9 mouse cellular contexts compared by ENCODE assay signal in the genomic region with DNA sequence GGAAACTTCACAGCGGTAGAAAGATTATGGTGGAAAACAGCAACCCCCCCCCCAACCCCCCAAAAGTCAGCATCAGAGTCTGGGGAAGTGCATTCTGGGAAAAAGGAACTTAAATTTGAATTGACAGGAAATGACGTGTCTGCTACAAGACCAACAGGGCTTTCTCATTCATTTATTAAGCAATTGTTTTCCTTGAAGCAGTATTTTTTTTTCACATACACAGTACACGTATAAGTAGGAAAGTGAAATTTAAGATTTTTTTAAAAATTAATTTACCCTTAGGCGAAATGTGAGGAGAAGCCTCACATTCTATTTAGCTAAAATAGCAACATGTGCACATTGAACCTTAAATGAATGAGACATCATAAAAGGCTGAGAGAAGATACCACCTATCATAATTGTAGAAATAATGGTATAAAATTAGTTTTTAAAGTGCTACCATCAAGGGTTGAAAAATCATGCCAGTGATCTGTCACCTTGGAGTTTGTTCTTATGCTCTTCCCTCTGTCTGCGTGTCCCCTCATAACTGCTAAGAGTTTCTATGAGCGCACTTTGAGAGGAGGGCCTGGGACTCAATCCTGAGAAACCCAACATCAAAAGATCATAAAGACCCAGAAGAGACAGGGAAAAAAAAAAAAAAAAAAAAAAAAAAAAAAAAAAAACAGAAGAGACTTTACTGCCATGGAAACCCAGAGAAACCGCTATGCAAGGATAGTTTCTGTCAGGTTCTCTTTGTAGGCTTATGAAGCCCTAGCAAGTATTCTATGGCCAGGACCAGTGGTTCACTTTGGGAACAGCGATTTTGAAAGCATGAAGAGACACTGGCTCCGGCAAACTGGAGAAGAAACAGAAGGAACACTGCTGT. TPM values are rescaled to one million over a fixed set of nuclear protein-coding genes. Genes with fewer than 3 reads are reported as not detected.
A peak's percentile ranks its signal among the peaks of the same experiment; 100 is the strongest.
DNase-seq lines count a peak whose midpoint lies in the region; ATAC-seq and TF ChIP-seq lines count a peak whose summit lies in the region.
"Had no signal": no experiment of that assay in that cellular context is flagged by ENCODE, and none has a peak within 500 bp of the region (broad histone marks: within the 10 kb centered on the region; RNA-seq: fewer than 3 reads in every experiment).

No protein-coding gene starts in this region.

- no peaks in the 10 kb centered on the region; the same call in 1 of the 2 replicates for H3K4me1 ChIP-seq in heart, postnatal 0 days (ENCODE audit: control insufficient read depth, insufficient read depth)
- no peaks in the 10 kb centered on the region for H3K4me1 ChIP-seq in brown adipose tissue, adult 24 weeks (ENCODE audit: control insufficient read depth, insufficient read depth, insufficient read length, low read length)
- peaks cover 14% of the 10 kb centered on the region for H3K4me1 ChIP-seq in hindbrain, embryonic 15.5 days (replicated peaks)
- H3K4me1 ChIP-seq in midbrain, embryonic 13.5 days (replicated peaks) = peaks cover 14% of the 10 kb centered on the region

- ATAC-seq in heart, postnatal 0 days (ENCODE audit: insufficient read depth, low read depth) = no peak
- ATAC-seq in hindbrain, embryonic 15.5 days (ENCODE audit: low FRiP score, low read depth) = no peak
- no peak for ATAC-seq in midbrain, embryonic 13.5 days

- no peaks in the 10 kb centered on the region for H3K36me3 ChIP-seq in heart, postnatal 0 days (replicated peaks; ENCODE audit: control insufficient read depth, insufficient read depth, low read length)
- H3K36me3 ChIP-seq in hindbrain, embryonic 15.5 days = no peaks in the 10 kb centered on the region
- no peaks in the 10 kb centered on the region for H3K36me3 ChIP-seq in midbrain, embryonic 13.5 days

- WGBS in heart, postnatal 0 days = 75% methylated on average over 9 of the region's 9 CpGs
- 81% methylated on average over 9 of the region's 9 CpGs for WGBS in hindbrain, embryonic 15.5 days
- WGBS in midbrain, embryonic 13.5 days = 76% methylated on average over 9 of the region's 9 CpGs

- TF ChIP-seq CTCF in heart, postnatal 0 days (IDR thresholded peaks at IDR 0.05; ENCODE audit: low read depth) = no peak

- peak overlapping the region; percentile 58 for H3K4me2 ChIP-seq in heart, postnatal 0 days (ENCODE audit: low read depth, low read length)
- peak overlapping the region; percentile 55 for H3K4me2 ChIP-seq in hindbrain, embryonic 15.5 days
- peak overlapping the region; percentile 44 for H3K4me2 ChIP-seq in midbrain, embryonic 13.5 days (replicated peaks)

- TF ChIP-seq EP300 in heart, postnatal 0 days (IDR thresholded peaks at IDR 0.05; ENCODE audit: low read depth) = no peak

- peak overlapping the region; percentile 39; the same call in 1 of the 2 replicates for H3K27ac ChIP-seq in heart, postnatal 0 days (ENCODE audit: low read depth)
- H3K27ac ChIP-seq in brown adipose tissue, adult 24 weeks (replicated peaks; ENCODE audit: low read depth, low read length) = no peak overlapping the region
- H3K27ac ChIP-seq in hindbrain, embryonic 15.5 days (replicated peaks) = peak overlapping the region; percentile 61; the same call in 1 of the 2 replicates
- no peak overlapping the region for H3K27ac ChIP-seq in midbrain, embryonic 13.5 days

- H3K9me3 ChIP-seq in heart, postnatal 0 days (replicated peaks; ENCODE audit: control insufficient read depth, low read length) = no peaks in the 10 kb centered on the region
- no peaks in the 10 kb centered on the region for H3K9me3 ChIP-seq in hindbrain, embryonic 15.5 days
- H3K9me3 ChIP-seq in midbrain, embryonic 13.5 days = no peaks in the 10 kb centered on the region

- no peak overlapping the region; the same call in 1 of the 2 replicates for H3K9ac ChIP-seq in heart, postnatal 0 days (replicated peaks; ENCODE audit: low read depth, low read length)
- H3K9ac ChIP-seq in hindbrain, embryonic 15.5 days = no peak overlapping the region
- H3K9ac ChIP-seq in midbrain, embryonic 13.5 days (replicated peaks) = no peak overlapping the region

- no peaks in the 10 kb centered on the region for H3K27me3 ChIP-seq in heart, postnatal 0 days (ENCODE audit: control insufficient read depth, insufficient read depth, low read length)
- H3K27me3 ChIP-seq in hindbrain, embryonic 15.5 days = no peaks in the 10 kb centered on the region
- no peaks in the 10 kb centered on the region for H3K27me3 ChIP-seq in midbrain, embryonic 13.5 days
- H3K27me3 ChIP-seq: Patski had no signal

- peak overlapping the region; percentile 33 for H3K4me3 ChIP-seq in heart, postnatal 0 days (ENCODE audit: low read depth, low read length)
- peak overlapping the region; percentile 50 for H3K4me3 ChIP-seq in brown adipose tissue, adult 24 weeks (ENCODE audit: insufficient read depth, low read depth, low read length)
- peak overlapping the region; percentile 33 for H3K4me3 ChIP-seq in hindbrain, embryonic 15.5 days
- peak overlapping the region; percentile 24 for H3K4me3 ChIP-seq in midbrain, embryonic 13.5 days (replicated peaks)

- intact Hi-C loops in heart, postnatal 25 days (cut with DNase I) = no loop called here

- peak; percentile 42 for DNase-seq in heart, postnatal 0 days (ENCODE audit: low spot score)
- DNase-seq in heart, postnatal 25 days (ENCODE audit: low spot score) = no peak
- no peak for DNase-seq in retina, postnatal 1 day
- no peak for DNase-seq in left cerebral cortex, adult 18-20 months (ENCODE audit: low spot score in 2 of 2)
- DNase-seq in layer of hippocampus, adult 9-10 months (ENCODE audit: low spot score) = no peak

RNA-seq across cellular contexts. Expression of a gene that starts 21.7 kb away (rescaled TPM):
- total RNA-seq in heart, postnatal 0 days (2014; rRNA removed; ENCODE audit: low replicate concordance) = 6.9 and 21.2 TPM in 2 replicates
- not detected in 2 replicates for polyA plus RNA-seq in heart, postnatal 0 days (2015; fragmentation: Nextera tagmentation; extraction: Ambion mirVana)
- total RNA-seq in heart, postnatal 25 days (2021) = under 1 TPM in 1 of 2 experiments, not detected in 1; 0.22 TPM
- polyA plus RNA-seq in brown adipose tissue, adult 24 weeks (2012; ENCODE audit: insufficient read depth, insufficient read length, missing spikeins) = not detected in 2 replicates
- polyA plus RNA-seq in hindbrain, embryonic 15.5 days (2015; fragmentation: Nextera tagmentation; extraction: Ambion mirVana) = not detected in 2 replicates
- polyA plus RNA-seq in midbrain, embryonic 13.5 days (2015; fragmentation: Nextera tagmentation; extraction: Ambion mirVana) = not detected in 2 replicates
- not detected for total RNA-seq in left cerebral cortex, adult 18-20 months (2021)
- polyA plus RNA-seq: Patski had no signal

RNA-seq across cellular contexts. Expression of a gene that starts 47.7 kb away (rescaled TPM):
- total RNA-seq in heart, postnatal 0 days (2014; rRNA removed; ENCODE audit: low replicate concordance) = 0.08 TPM in 1 of 2 replicates, not detected in the other
- polyA plus RNA-seq in heart, postnatal 0 days (2015; fragmentation: Nextera tagmentation; extraction: Ambion mirVana) = 0.14 and 0.26 TPM in 2 replicates
- total RNA-seq in heart, postnatal 25 days (2021) = not detected
- not detected in 2 replicates for polyA plus RNA-seq in brown adipose tissue, adult 24 weeks (2012; ENCODE audit: insufficient read depth, insufficient read length, missing spikeins)
- polyA plus RNA-seq in hindbrain, embryonic 15.5 days (2015; fragmentation: Nextera tagmentation; extraction: Ambion mirVana) = 0.35 TPM in 1 of 2 replicates, not detected in the other
- polyA plus RNA-seq in midbrain, embryonic 13.5 days (2015; fragmentation: Nextera tagmentation; extraction: Ambion mirVana) = 0.34 TPM in 1 of 2 replicates, not detected in the other
- not detected for total RNA-seq in left cerebral cortex, adult 18-20 months (2021)
- polyA plus RNA-seq: Patski had no signal

Comparison
In these comparisons a context has a peak if more than half of its experiments do, and no peak if none do; other contexts are left out.
1. H3K27ac ChIP-seq: peak in heart, postnatal 0 days (single experiment) and hindbrain, embryonic 15.5 days (single experiment); none in brown adipose tissue, adult 24 weeks (single experiment) and midbrain, embryonic 13.5 days (single experiment).
2. Peak in every context shown above with its lines, with median percentiles within 50 percentile points of each other: H3K4me2 ChIP-seq and H3K4me3 ChIP-seq.